Comparison of ENCODE assay signal across 7 mouse cellular contexts in genomic region chr19:24555466-24555903, GRCm38 (mm10). TPM values are rescaled to one million over a fixed set of nuclear protein-coding genes. Genes with fewer than 3 reads are reported as not detected.
A peak's percentile ranks its signal among the peaks of the same experiment; 100 is the strongest.
DNase-seq lines count a peak whose midpoint lies in the region; ATAC-seq lines count a peak whose summit lies in the region.

Pip5k1b (minus strand) TSS chr19:24555872.

- H3K36me3 ChIP-seq in hindbrain, embryonic 15.5 days: no peaks in the 10 kb centered on the region
- peaks cover 17% of the 10 kb centered on the region for H3K36me3 ChIP-seq in megakaryocyte, embryonic 14.5 days (replicated peaks; ENCODE audit: low read length)

- peak within 1 kb of the TSS; percentile 95 for H3K4me3 ChIP-seq in hindbrain, embryonic 15.5 days
- H3K4me3 ChIP-seq in megakaryocyte, embryonic 14.5 days (replicated peaks): peak within 1 kb of the TSS; percentile 99

- H3K9me3 ChIP-seq in hindbrain, embryonic 15.5 days: no peaks in the 10 kb centered on the region
- peaks cover 5% of the 10 kb centered on the region for H3K9me3 ChIP-seq in megakaryocyte, embryonic 14.5 days

- H3K4me2 ChIP-seq in hindbrain, embryonic 15.5 days: peak within 1 kb of the TSS; percentile 93

- peak within 1 kb of the TSS; percentile 90 for H3K9ac ChIP-seq in hindbrain, embryonic 15.5 days

- peak; percentile 62 to 86 for DNase-seq in adrenal gland, adult (ENCODE audit: inconsistent age in 2 of 2, low spot score in 1 of 2)
- peak; percentile 78 to 79 for DNase-seq in cerebellum, postnatal 25 days
- peak; percentile 17 to 26 for DNase-seq in frontal cortex, postnatal 25 days (ENCODE audit: low spot score in 2 of 2)
- DNase-seq in left cerebral cortex, adult 8-10 months (ENCODE audit: low spot score in 2 of 2): peak; percentile 12 to 28
- DNase-seq in right cerebral cortex, postnatal 4 days: peak; percentile 36

- H3K27me3 ChIP-seq in hindbrain, embryonic 15.5 days: peaks cover 23% of the 10 kb centered on the region; the same call in 1 of the 2 replicates
- H3K27me3 ChIP-seq in megakaryocyte, embryonic 14.5 days (replicated peaks): no peaks in the 10 kb centered on the region

- H3K27ac ChIP-seq in hindbrain, embryonic 15.5 days (replicated peaks): peak within 1 kb of the TSS; percentile 74

- ATAC-seq in hindbrain, embryonic 15.5 days (ENCODE audit: low FRiP score, low read depth): peak; percentile 44

- peaks cover 23% of the 10 kb centered on the region for H3K4me1 ChIP-seq in hindbrain, embryonic 15.5 days (replicated peaks)
- peaks cover 61% of the 10 kb centered on the region for H3K4me1 ChIP-seq in megakaryocyte, embryonic 14.5 days

- 1% methylated on average over 39 of the region's 39 CpGs for WGBS in hindbrain, embryonic 15.5 days

RNA-seq across cellular contexts. Expression of gene Pip5k1b, which starts in this region (rescaled TPM):
- polyA plus RNA-seq in hindbrain, embryonic 15.5 days (2015; fragmentation: Nextera tagmentation; extraction: Ambion mirVana): 2.1 and 2.2 TPM in 2 replicates
- total RNA-seq in left cerebral cortex, adult 8-10 months (2022): 10 to 100 TPM; 19.4 to 23.4 (median 20.7) TPM
- 6.9 and 8.0 TPM in 2 replicates for polyA plus RNA-seq in megakaryocyte, embryonic 14.5 days (2012; ENCODE audit: insufficient read depth, low replicate concordance)

Comparison
In these comparisons a context has a peak if more than half of its experiments do, and no peak if none do; other contexts are left out.
1. Peak in every context shown above with its lines: DNase-seq, ATAC-seq, H3K4me3 ChIP-seq and H3K27ac ChIP-seq.
2. DNase-seq: peak in every context shown above with its lines; median percentile 78 in cerebellum, postnatal 25 days; 74 in adrenal gland, adult; 36 in right cerebral cortex, postnatal 4 days; 22 in frontal cortex, postnatal 25 days; 20 in left cerebral cortex, adult 8-10 months.